Mouse (Mus musculus) liver, postnatal 0 days (tissue): ENCODE data around the gene Troap.

Source experiments
- CTCF ChIP-seq: sonication (generic); IDR thresholded peaks from 2 replicates; pipeline ENCODE4 v1.5.1; 2016; ENCODE audit warnings: antibody characterized with exemption, low read depth
- EP300 ChIP-seq: IDR thresholded peaks from 2 replicates; pipeline ENCODE4 v1.6.1; 2016; ENCODE audit warnings: antibody characterized with exemption, low read depth, mild to moderate bottlenecking

DNA sequence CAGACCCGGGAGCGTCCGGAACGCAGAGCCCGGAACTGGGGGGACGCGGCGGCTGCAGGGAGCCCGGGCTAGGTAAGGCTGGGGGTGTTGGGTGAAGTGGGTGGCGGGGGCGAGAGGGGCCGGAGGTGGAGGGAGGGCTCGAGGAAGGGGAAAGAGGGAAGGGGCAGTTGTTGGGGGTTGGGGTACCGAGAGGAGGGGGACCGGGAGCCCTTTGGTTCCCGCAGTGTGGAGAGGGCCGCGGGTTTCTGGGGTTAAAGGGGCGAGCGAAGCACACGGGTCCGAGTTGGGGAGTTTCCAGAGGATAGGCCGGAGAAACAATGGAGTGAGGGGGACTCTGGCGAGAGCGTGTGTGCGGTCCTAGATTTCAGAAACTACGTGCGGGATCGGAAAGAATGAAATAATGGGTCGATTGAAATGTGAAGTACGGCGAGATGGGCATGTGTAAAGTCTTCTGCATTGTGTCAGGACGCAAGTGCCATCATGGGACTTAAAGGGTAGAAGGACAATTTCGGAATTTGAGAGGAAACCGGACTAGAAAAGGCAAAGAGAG is 52.5 kb downstream of the Troap start:
- TF ChIP-seq CTCF (no peak), EP300 (no peak)
